Mouse (Mus musculus): ENCODE data around the gene Zfp423. TPM values are rescaled to one million over a fixed set of nuclear protein-coding genes. Genes with fewer than 3 reads are reported as not detected.

Gene Zfp423
- polyA plus RNA-seq, 1 experiment from 2014 or later, result 5.0 TPM

GRCm38 (mm10) chr8:87668736-87669135 is 290.7 kb downstream of the Zfp423 start:
- Histone ChIP-seq H3K27me3 (replicated peaks) (no peaks in the 10 kb centered on the region; the same call in 1 of the 2 replicates), H3K9ac (no peak overlapping the region), H3K36me3 (no peaks in the 10 kb centered on the region), H3K9me3 (no peaks in the 10 kb centered on the region), H3K27ac (no peak overlapping the region), H3K4me1 (replicated peaks) (no peaks in the 10 kb centered on the region), H3K4me2 (replicated peaks) (no peak overlapping the region), H3K4me3 (replicated peaks) (no peak overlapping the region)
- no peak for ATAC-seq
- WGBS, result 81% methylated on average over 2 of the region's 2 CpGs

- 78% methylated on average over 26 of the region's 26 CpGs for WGBS
- ATAC-seq, result no peak
- Histone ChIP-seq H3K27me3 (replicated peaks) (peaks cover 3% of the 10 kb centered on the region), H3K27ac (no peak overlapping the region), H3K9me3 (no peaks in the 10 kb centered on the region), H3K4me3 (replicated peaks) (no peak overlapping the region), H3K4me1 (replicated peaks) (peaks cover 2% of the 10 kb centered on the region), H3K9ac (no peak overlapping the region), H3K4me2 (replicated peaks) (no peak overlapping the region), H3K36me3 (no peaks in the 10 kb centered on the region)
These were observed 291.3 kb downstream of the Zfp423 start for GRCm38 (mm10) chr8:87667914-87668643.

GRCm38 (mm10) chr8:87667297-87667696 is 292.1 kb downstream of the Zfp423 start:
- no peak for ATAC-seq
- H3K4me2 ChIP-seq (replicated peaks), result no peak overlapping the region
- peaks cover 7% of the 10 kb centered on the region for H3K4me1 ChIP-seq (replicated peaks)
- H3K27me3 ChIP-seq (replicated peaks), result peaks cover 10% of the 10 kb centered on the region
- 87% methylated on average over 6 of the region's 6 CpGs for WGBS
- H3K9me3 ChIP-seq, result no peaks in the 10 kb centered on the region
- no peak overlapping the region for H3K9ac ChIP-seq
- H3K36me3 ChIP-seq, result no peaks in the 10 kb centered on the region
- H3K27ac ChIP-seq, result no peak overlapping the region
- H3K4me3 ChIP-seq (replicated peaks), result no peak overlapping the region

GRCm38 (mm10) chr8:87665337-87665736 is 294.1 kb downstream of the Zfp423 start:
- H3K27me3 ChIP-seq (replicated peaks), result peaks cover 27% of the 10 kb centered on the region
- peaks cover 17% of the 10 kb centered on the region for H3K4me1 ChIP-seq (replicated peaks)
- H3K4me3 ChIP-seq (replicated peaks), result no peak overlapping the region
- WGBS, result 88% methylated on average over 8 of the region's 8 CpGs
- no peak overlapping the region for H3K4me2 ChIP-seq (replicated peaks)
- no peaks in the 10 kb centered on the region for H3K9me3 ChIP-seq
- H3K27ac ChIP-seq, result no peak overlapping the region
- no peaks in the 10 kb centered on the region for H3K36me3 ChIP-seq
- no peak overlapping the region for H3K9ac ChIP-seq
- ATAC-seq, result no peak

- H3K9me3 ChIP-seq, result no peaks in the 10 kb centered on the region
- H3K36me3 ChIP-seq, result no peaks in the 10 kb centered on the region
- WGBS, result 87% methylated on average over 2 of the region's 2 CpGs
- ATAC-seq, result no peak
- H3K27ac ChIP-seq, result no peak overlapping the region
- H3K4me2 ChIP-seq (replicated peaks), result no peak overlapping the region
- H3K27me3 ChIP-seq (replicated peaks), result peaks cover 32% of the 10 kb centered on the region
- peaks cover 23% of the 10 kb centered on the region for H3K4me1 ChIP-seq (replicated peaks)
- no peak overlapping the region for H3K4me3 ChIP-seq (replicated peaks)
- no peak overlapping the region for H3K9ac ChIP-seq
These were observed 295.2 kb downstream of the Zfp423 start for GRCm38 (mm10) chr8:87664217-87664509.

- Histone ChIP-seq H3K4me3 (replicated peaks) (peak overlapping the region; percentile 25), H3K27me3 (replicated peaks) (peaks cover 32% of the 10 kb centered on the region), H3K9me3 (no peaks in the 10 kb centered on the region), H3K36me3 (no peaks in the 10 kb centered on the region), H3K4me2 (replicated peaks) (peak overlapping the region; percentile 54), H3K9ac (0 out of 2 replicates have a peak overlapping the region, but pooled peaks have one; percentile 6), H3K4me1 (replicated peaks) (peaks cover 23% of the 10 kb centered on the region), H3K27ac (no peak overlapping the region)
- 15% methylated on average over 18 of the region's 18 CpGs for WGBS
- peak; percentile 52 for ATAC-seq
These were observed 295.8 kb downstream of the Zfp423 start for GRCm38 (mm10) chr8:87663349-87664216.

GRCm38 (mm10) chr8:87662811-87663341 is 296.5 kb downstream of the Zfp423 start:
- WGBS, result 11% methylated on average over 25 of the region's 25 CpGs
- Histone ChIP-seq H3K9me3 (no peaks in the 10 kb centered on the region), H3K9ac (0 out of 2 replicates have a peak overlapping the region, but pooled peaks have one; percentile 6), H3K4me3 (replicated peaks) (peak overlapping the region; percentile 25), H3K27ac (no peak overlapping the region), H3K4me2 (replicated peaks) (peak overlapping the region; percentile 54), H3K36me3 (no peaks in the 10 kb centered on the region), H3K27me3 (replicated peaks) (peaks cover 32% of the 10 kb centered on the region), H3K4me1 (replicated peaks) (peaks cover 23% of the 10 kb centered on the region)
- ATAC-seq, result peak; percentile 41; the same call in 1 of the 2 replicates

GRCm38 (mm10) chr8:87662307-87662771 is 297.1 kb downstream of the Zfp423 start:
- Histone ChIP-seq H3K36me3 (no peaks in the 10 kb centered on the region), H3K4me1 (replicated peaks) (peaks cover 23% of the 10 kb centered on the region), H3K9me3 (no peaks in the 10 kb centered on the region), H3K4me2 (replicated peaks) (peak overlapping the region; percentile 54), H3K4me3 (replicated peaks) (peak overlapping the region; percentile 25), H3K27me3 (replicated peaks) (peaks cover 32% of the 10 kb centered on the region), H3K27ac (no peak overlapping the region), H3K9ac (0 out of 2 replicates have a peak overlapping the region, but pooled peaks have one; percentile 6)
- 13% methylated on average over 27 of the region's 27 CpGs for WGBS
- no peak for ATAC-seq

- peaks cover 32% of the 10 kb centered on the region for H3K27me3 ChIP-seq (replicated peaks)
- WGBS, result 34% methylated on average over 34 of the region's 34 CpGs
- H3K4me2 ChIP-seq (replicated peaks), result peak overlapping the region; percentile 57
- H3K9me3 ChIP-seq, result no peaks in the 10 kb centered on the region
- no peak overlapping the region for H3K9ac ChIP-seq
- 0 out of 2 replicates have a peak overlapping the region, but pooled peaks have one; percentile 19 for H3K4me3 ChIP-seq (replicated peaks)
- peaks cover 31% of the 10 kb centered on the region for H3K4me1 ChIP-seq (replicated peaks)
- no peaks in the 10 kb centered on the region for H3K36me3 ChIP-seq
- ATAC-seq, result no peak
- H3K27ac ChIP-seq, result no peak overlapping the region
These were observed 298.2 kb downstream of the Zfp423 start for GRCm38 (mm10) chr8:87660916-87661910.

- H3K9me3 ChIP-seq, result no peaks in the 10 kb centered on the region
- no peak for ATAC-seq
- peaks cover 32% of the 10 kb centered on the region for H3K27me3 ChIP-seq (replicated peaks)
- 7% methylated on average over 43 of the region's 43 CpGs for WGBS
- H3K9ac ChIP-seq, result no peak overlapping the region
- peak overlapping the region; percentile 57 for H3K4me2 ChIP-seq (replicated peaks)
- peaks cover 31% of the 10 kb centered on the region for H3K4me1 ChIP-seq (replicated peaks)
- H3K36me3 ChIP-seq, result no peaks in the 10 kb centered on the region
- H3K4me3 ChIP-seq (replicated peaks), result peak overlapping the region; percentile 19
- no peak overlapping the region for H3K27ac ChIP-seq
These were observed 299.1 kb downstream of the Zfp423 start for GRCm38 (mm10) chr8:87660029-87660915.

- no peak overlapping the region for H3K4me2 ChIP-seq (replicated peaks)
- no peaks in the 10 kb centered on the region for H3K9me3 ChIP-seq
- no peak for ATAC-seq
- no peak overlapping the region for H3K4me3 ChIP-seq (replicated peaks)
- peaks cover 26% of the 10 kb centered on the region for H3K27me3 ChIP-seq (replicated peaks)
- WGBS, result 66% methylated on average over 4 of the region's 4 CpGs
- no peak overlapping the region for H3K27ac ChIP-seq
- no peak overlapping the region for H3K9ac ChIP-seq
- H3K4me1 ChIP-seq (replicated peaks), result peaks cover 24% of the 10 kb centered on the region
- H3K36me3 ChIP-seq, result no peaks in the 10 kb centered on the region
These were observed 301.9 kb downstream of the Zfp423 start for GRCm38 (mm10) chr8:87657488-87657887.

Data from intestine, embryonic 15.5 days (tissue).